Mouse (Mus musculus) liver, postnatal 0 days (tissue): Measurements from ENCODE around the gene Vamp2.

Experiments
- CTCF ChIP-seq: sonication (generic); IDR thresholded peaks from 2 replicates; pipeline ENCODE4 v1.5.1; 2016; ENCODE audit warnings: antibody characterized with exemption, low read depth
- EP300 ChIP-seq: IDR thresholded peaks from 2 replicates; pipeline ENCODE4 v1.6.1; 2016; ENCODE audit warnings: antibody characterized with exemption, low read depth, mild to moderate bottlenecking

DNA sequence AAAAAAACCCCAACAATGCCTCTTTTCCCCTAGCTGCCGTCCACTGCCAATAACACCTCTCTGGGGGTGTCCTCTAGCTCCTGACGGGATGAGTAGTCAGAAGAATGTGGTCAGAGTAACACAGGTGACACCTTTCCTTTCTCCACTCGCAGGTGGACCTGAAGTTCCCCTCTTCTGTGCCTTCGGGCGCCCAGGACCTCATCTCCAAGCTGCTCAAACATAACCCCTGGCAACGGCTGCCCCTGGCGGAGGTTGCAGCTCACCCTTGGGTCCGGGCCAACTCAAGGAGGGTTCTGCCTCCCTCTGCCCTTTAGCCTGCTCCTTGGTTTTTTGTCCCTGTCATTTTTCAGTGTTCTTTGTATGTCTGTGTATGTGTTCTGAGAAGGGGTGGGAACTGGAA is 37.5 kb upstream of the Vamp2 start:
- TF ChIP-seq EP300, result no peak
- no peak for TF ChIP-seq CTCF
